Mouse (Mus musculus): ENCODE measurements around the gene Rnps1. TPM values are rescaled to one million over a fixed set of nuclear protein-coding genes. Genes with fewer than 3 reads are reported as not detected.

The Rnps1 gene
- total RNA-seq, 2 experiments from 2014 or later: 141 to 145 TPM

GRCm38 (mm10) chr17:24462932-24463331, 48.6 kb downstream of the Rnps1 start:
- DNase-seq (ENCODE audit: low spot score in 2 of 2): no peak
- intact Hi-C loops (cut with DNase I): no loop called here

- intact Hi-C loops (cut with DNase I): no loop called here
- no peak for DNase-seq (ENCODE audit: low spot score in 2 of 2)
Measured at GRCm38 (mm10) chr17:24463374-24464133, 49.2 kb downstream of the Rnps1 start.

GRCm38 (mm10) chr17:24468636-24469246, 54.4 kb downstream of the Rnps1 start:
- no peak for DNase-seq (ENCODE audit: low spot score in 2 of 2)
- intact Hi-C loops (cut with DNase I): no loop called here

GRCm38 (mm10) chr17:24469336-24469909, 55.1 kb downstream of the Rnps1 start:
- intact Hi-C loops (cut with DNase I): no loop called here
- DNase-seq (ENCODE audit: low spot score in 2 of 2): no peak

GRCm38 (mm10) chr17:24469910-24470602, 55.7 kb downstream of the Rnps1 start, which contains the start of the genes E4f1 and Pgp:
Gene E4f1 (minus strand): TSS chr17:24470313.
Gene Pgp (plus strand): TSS chr17:24470392.
- intact Hi-C loops (cut with DNase I): no loop called here
- DNase-seq (ENCODE audit: low spot score in 2 of 2): peak; percentile 99 to 100

- intact Hi-C loops (cut with DNase I): no loop called here
- no peak for DNase-seq (ENCODE audit: low spot score in 2 of 2)
Measured at GRCm38 (mm10) chr17:24470701-24471527, 56.5 kb downstream of the Rnps1 start.

- intact Hi-C loops (cut with DNase I): no loop called here
- DNase-seq (ENCODE audit: low spot score in 2 of 2): no peak
Measured at GRCm38 (mm10) chr17:24472512-24472911, 58.1 kb downstream of the Rnps1 start.

GRCm38 (mm10) chr17:24473612-24474275, 59.4 kb downstream of the Rnps1 start, which contains the start of gene Bricd5:
Gene Bricd5 (plus strand): TSS chr17:24473884.
- DNase-seq (ENCODE audit: low spot score in 2 of 2): no peak
- intact Hi-C loops (cut with DNase I): no loop called here

GRCm38 (mm10) chr17:24474557-24474956, 60.2 kb downstream of the Rnps1 start:
- peak; percentile 59 to 69 for DNase-seq (ENCODE audit: low spot score in 2 of 2)

More at GRCm38 (mm10) chr17:24474557-24474956, 60.2 kb downstream of the Rnps1 start:
- intact Hi-C loops (cut with DNase I): no loop called here

Other genes with a start within 250 kb of the Rnps1 start
- 1,000 to 10,000 TPM; 1,506 to 1,590 TPM for gene Atp6v0c, start 244.9 kb upstream of the Rnps1 start, total RNA-seq (2021)
- 10 to 100 TPM; 71.1 to 72.5 TPM for gene Tbc1d24, start 209.0 kb upstream of the Rnps1 start, total RNA-seq (2021)
- 10 to 100 TPM; 11.0 to 12.6 TPM for gene Ntn3, start 205.0 kb upstream of the Rnps1 start, total RNA-seq (2021)
- gene Tedc2, start 193.7 kb upstream of the Rnps1 start, total RNA-seq (2021): 10 to 100 TPM in 1 of 2 experiments, 1 to 10 TPM in 1; 8.7 to 10.1 TPM
- 1 to 10 TPM; 6.2 to 6.7 TPM for gene Ccnf, start 163.1 kb upstream of the Rnps1 start, total RNA-seq (2021)
- 1 to 10 TPM in 1 of 2 experiments, under 1 TPM in 1; 0.77 to 1.3 TPM for gene Abca17, start 63.5 kb upstream of the Rnps1 start, total RNA-seq (2021)
- 100 to 1,000 TPM; 111 to 118 TPM for gene Abca3, start 62.6 kb upstream of the Rnps1 start, total RNA-seq (2021)
- 10 to 100 TPM; 22.3 to 22.4 TPM for gene Eci1, start 12.1 kb downstream of the Rnps1 start, total RNA-seq (2021)
- 1 to 10 TPM; 4.8 to 6.5 TPM for gene Dnase1l2, start 28.5 kb downstream of the Rnps1 start, total RNA-seq (2021)
- gene E4f1, start 55.7 kb downstream of the Rnps1 start, total RNA-seq (2021): 10 to 100 TPM; 31.2 to 33.1 TPM
- 10 to 100 TPM; 70.6 to 74.9 TPM for gene Pgp, start 55.8 kb downstream of the Rnps1 start, total RNA-seq (2021)
- 1 to 10 TPM; 1.7 to 1.8 TPM for gene Bricd5, start 59.3 kb downstream of the Rnps1 start, total RNA-seq (2021)
- 10 to 100 TPM; 32.3 to 36.9 TPM for gene Mlst8, start 64.5 kb downstream of the Rnps1 start, total RNA-seq (2021)
- gene Caskin1, start 74.0 kb downstream of the Rnps1 start, total RNA-seq (2021): 100 to 1,000 TPM; 134 to 145 TPM
- gene Traf7, start 113.4 kb downstream of the Rnps1 start, total RNA-seq (2021): 10 to 100 TPM; 86.8 to 91.7 TPM
- 10 to 100 TPM; 36.2 to 40.4 TPM for gene Rab26, start 119.6 kb downstream of the Rnps1 start, total RNA-seq (2021)
- 10 to 100 TPM; 68.6 to 78.7 TPM for gene Pkd1, start 135.3 kb downstream of the Rnps1 start, total RNA-seq (2021)
- gene Tsc2, start 218.1 kb downstream of the Rnps1 start, total RNA-seq (2021): 100 to 1,000 TPM; 122 to 130 TPM
- 1 to 10 TPM; 4.4 to 5.0 TPM for gene Nthl1, start 218.1 kb downstream of the Rnps1 start, total RNA-seq (2021)
- 10 to 100 TPM; 52.6 to 53.0 TPM for gene Slc9a3r2, start 235.8 kb downstream of the Rnps1 start, total RNA-seq (2021)
- 1 to 10 TPM in 1 of 2 experiments, under 1 TPM in 1; 0.95 to 1.4 TPM for gene Npw, start 243.9 kb downstream of the Rnps1 start, total RNA-seq (2021)